Mouse (Mus musculus) MN1 (cell line): ENCODE results near the gene Crybb3.
A peak's percentile ranks its signal among the peaks of the same experiment; 100 is the strongest.

Experiments used
- DNase-seq: peaks from one replicate; pipeline ENCODE4 v3.0.0-alpha.2; 2016; ENCODE audit warnings: low spot score

The Crybb3 gene

DNA sequence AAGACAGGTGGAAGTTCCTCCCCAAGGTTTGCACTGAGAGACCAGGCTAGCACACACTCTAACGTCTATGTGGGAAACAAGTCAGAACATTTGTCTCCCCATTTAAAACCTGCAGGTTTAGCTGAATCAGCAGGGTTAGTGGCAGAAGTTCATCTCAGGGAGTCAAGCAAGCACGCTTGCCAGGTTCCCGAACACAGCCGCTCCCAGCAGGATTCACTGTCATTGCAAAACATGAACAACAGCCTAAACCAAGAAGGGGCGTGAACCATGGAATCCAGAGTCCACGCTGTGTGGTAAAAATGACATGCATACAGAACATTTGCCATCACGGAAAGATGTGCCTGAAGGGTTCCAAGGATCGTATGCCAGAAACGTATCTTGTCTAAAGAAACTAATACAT lies 23.7 kb upstream of the Crybb3 start:
- no peak for DNase-seq

- no peak for DNase-seq
These were observed 21.1 kb upstream of the Crybb3 start for GRCm38 (mm10) chr5:113102455-113102854.

DNA sequence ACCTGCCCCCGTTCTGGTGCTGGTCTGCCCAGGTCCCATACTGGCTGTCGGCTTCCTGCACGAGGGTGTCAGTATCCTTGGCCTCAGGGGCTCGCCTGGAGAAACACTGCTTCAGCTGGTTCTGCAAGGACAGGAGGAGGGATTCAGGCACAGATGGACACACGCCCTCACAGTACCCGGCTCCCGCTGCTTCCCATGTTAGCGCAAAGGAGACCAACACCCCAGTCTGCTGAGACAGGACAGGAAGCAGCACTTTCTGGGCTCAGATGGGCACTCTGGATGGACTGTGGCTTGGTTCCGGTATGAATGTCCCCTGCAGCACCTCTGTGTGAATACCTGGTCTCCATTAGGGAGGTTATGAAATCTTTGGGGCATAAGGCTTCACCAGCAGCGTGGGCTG lies 20.1 kb upstream of the Crybb3 start:
- DNase-seq: no peak

DNA sequence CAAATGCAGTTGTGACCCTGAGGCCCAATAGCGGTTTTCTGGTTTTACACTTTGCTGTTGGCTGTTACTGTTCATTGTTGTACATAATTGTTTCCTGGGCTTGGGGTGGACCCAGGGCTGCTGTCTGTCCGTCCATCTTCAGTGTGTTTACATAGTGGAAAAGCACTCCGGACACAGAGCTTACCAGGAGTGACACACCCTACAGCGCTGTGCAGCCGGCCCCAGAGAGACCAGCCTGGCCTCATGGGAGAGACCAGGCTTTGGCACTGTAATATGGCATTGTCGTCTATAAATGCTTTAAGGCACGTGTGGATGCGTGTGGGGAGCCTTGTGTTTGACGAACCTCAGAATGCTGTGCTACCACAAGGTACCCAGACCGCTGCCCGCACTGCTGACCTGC lies 19.0 kb upstream of the Crybb3 start:
- DNase-seq: no peak

DNA sequence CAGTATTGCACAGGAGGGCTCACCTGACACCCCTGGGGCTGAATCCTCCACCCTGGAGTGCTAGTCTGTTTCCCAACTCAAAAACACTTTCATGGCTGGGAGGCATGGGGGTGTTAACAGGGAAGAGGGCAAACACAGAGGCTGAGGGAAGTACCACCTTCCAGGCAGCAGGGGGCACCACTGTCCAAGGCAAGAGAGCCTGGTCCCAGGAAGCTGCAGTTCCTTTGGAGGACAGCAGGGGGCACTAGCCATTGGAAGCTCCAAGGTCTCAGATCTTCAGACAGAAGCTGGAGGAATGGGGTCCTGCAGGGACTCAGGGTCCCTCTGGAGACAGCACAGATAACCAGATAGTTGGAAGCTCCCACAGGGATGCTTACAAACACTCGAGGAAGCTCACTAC lies 18.2 kb upstream of the Crybb3 start:
- peak; percentile 91 for DNase-seq

DNA sequence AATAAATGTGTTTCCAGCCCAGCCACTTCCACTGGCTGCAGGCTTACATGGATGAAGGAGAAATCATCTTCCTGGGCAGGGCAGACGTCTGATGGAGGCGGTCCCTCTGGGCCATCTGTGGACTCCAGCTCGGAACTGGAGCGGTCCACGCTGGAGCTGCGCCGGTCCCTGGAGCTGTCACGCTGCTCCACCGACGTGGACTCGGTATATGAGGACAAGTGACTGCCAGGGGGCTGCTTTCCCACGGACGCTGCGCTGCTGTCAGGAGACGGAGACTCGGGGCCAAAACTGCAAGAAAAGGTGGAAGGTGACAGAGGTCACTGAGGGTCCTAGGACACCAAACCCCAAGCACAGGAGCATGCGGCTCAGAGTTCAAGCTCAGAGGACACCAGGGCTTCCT lies 16.2 kb upstream of the Crybb3 start:
- no peak for DNase-seq

GRCm38 (mm10) chr5:113095456-113095855 lies 14.1 kb upstream of the Crybb3 start:
- no peak for DNase-seq

DNA sequence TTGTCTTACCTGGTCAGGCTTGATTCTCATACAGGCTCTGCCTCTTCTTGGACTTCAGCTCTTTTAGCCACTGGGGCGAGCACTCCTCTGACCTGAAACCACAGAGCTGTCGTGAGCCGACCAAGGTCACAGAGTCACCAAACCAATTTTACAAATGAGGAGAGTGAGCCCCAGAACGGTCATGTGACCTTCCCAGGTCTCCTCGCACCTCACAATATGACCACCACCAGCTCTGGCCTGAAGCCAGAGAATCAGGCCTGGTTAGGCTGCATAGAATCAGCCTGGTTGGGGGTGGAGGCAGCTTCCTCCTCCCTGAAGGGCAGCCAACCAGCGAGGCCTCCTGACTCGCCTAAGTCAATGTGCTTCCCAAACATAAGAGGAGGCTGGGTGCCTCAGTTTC lies 11.0 kb upstream of the Crybb3 start:
- DNase-seq: no peak

GRCm38 (mm10) chr5:113091162-113091561 lies 9.8 kb upstream of the Crybb3 start:
- DNase-seq: peak; percentile 54

GRCm38 (mm10) chr5:113090750-113091149 lies 9.4 kb upstream of the Crybb3 start:
- no peak for DNase-seq

- no peak for DNase-seq
These were observed 8.8 kb upstream of the Crybb3 start for GRCm38 (mm10) chr5:113090077-113090690.

DNA sequence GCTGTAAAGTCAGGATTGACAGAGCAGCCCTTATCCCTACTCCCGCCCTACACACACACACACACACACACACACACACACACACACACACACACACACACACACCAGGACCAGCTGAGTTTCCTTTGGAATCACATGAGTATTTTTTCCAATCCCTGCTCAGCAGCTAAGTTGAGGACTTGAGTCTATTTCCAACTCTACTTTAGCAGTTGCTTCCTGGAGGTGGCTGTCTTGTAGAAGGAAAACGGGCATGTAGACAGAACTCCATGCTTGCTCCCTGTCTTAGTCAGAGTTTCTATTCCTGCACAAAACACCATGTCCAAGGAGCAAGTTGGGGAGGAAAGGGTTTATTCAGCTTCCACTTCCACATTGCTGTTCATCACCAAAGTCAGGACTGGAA lies 6.1 kb upstream of the Crybb3 start:
- no peak for DNase-seq

DNA sequence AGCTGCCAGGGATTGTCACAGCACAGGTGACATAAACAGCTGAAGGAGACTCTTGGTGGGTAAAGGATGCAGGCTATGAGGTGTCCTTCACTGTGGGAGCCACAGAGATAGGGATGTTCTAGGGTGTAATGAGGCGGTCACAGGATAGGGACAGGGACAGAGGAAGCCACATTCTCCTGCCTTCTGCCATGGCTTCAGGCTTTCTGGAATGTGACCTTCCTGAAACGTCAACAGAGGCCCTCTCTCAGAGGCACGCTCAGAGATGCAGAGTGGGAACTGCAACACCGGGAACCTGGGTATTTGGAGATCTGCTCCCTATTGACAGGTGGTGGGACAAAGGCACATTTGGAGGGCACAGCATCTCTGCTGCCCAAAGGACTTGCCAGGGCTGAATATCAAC lies 5.6 kb upstream of the Crybb3 start:
- no peak for DNase-seq

DNA sequence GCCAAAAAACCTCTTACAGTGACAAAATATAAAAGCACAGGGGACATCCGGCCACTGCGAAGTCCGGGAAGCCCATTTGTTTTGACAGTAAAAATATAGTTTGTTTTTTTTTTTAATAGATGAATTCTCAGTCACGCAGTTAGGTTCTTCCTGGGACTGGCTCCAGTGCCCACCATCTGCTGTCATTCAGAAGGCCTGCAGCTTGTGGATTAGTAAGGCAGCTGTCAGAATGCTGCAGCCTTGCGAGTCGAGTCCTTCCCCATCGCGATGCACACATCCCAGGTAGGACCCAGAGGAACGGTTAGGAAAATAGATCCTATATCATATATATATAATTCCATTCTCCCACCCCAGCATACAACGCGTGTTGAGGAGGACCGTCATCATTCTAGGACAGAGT lies 5.1 kb upstream of the Crybb3 start:
- no peak for DNase-seq

GRCm38 (mm10) chr5:113085931-113086330 lies 4.5 kb upstream of the Crybb3 start:
- no peak for DNase-seq

- no peak for DNase-seq
These were observed 2.9 kb upstream of the Crybb3 start for GRCm38 (mm10) chr5:113084309-113084708.

GRCm38 (mm10) chr5:113082356-113083168 lies 1.2 kb upstream of the Crybb3 start:
- DNase-seq: no peak

GRCm38 (mm10) chr5:113081020-113081419 lies 364 bp downstream of the Crybb3 start:
- DNase-seq: no peak

DNA sequence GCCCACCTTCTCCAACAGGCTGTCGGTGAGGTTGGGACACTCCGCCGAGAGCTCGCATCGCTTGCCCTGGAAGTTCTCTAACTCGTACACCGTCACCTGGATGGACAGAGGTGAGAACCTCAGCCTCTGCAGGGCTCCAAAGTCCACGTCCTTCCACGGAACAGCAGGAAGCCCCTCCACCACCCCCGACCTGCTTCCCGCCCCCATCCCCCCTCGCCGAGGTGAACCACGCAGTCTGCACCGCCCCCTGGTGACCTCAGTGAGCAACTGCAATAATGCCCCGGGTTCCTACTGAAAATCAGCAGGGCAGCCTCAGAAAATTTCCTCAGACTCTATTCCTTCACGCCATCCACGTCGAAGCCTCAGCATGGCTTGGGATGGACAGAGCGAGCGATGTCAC lies 1.6 kb downstream of the Crybb3 start:
- DNase-seq: peak; percentile 35

DNA sequence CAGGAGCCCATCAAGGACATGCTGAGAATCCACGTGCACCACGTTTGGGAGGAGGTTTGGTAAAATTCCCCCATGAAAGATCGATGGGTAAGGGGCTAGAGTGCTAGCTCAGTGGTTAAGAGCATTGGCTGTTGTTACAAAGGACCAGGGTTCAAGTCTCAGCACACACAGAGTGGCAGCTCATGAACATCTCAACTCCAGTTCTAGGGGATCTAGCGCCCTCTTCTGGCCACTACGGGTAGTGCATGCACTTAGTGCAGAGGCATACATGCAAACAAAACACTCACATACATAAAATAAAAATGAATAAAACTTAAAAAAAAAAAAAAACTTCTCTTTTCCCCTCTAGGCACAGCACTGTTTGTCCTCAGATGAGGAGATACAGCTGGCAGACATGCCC lies 2.7 kb downstream of the Crybb3 start:
- no peak for DNase-seq

GRCm38 (mm10) chr5:113070017-113070416 lies 11.4 kb downstream of the Crybb3 start, which contains the start of gene Crybb2:
Gene Crybb2 (minus strand): TSS chr5:113070117.
- DNase-seq: no peak

DNA sequence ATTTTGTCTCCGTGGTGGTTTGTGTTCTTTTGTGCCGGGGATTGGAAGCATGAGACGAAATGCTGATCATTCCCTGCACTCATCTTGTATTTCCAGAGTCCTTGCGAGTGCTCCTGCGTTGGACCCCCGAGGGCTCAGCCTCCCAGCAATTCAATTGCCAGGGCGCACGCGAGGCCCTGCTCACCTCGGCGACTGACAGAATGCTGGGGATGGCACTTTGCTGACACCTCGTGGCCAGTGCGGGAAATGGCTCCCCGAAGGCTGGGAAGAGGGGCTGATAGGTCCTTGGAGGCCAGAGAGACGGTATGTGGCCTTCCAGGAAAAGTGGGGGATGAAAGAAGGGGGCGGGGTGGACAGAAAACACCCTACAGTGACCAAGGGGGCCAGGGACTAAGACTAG lies 27.1 kb downstream of the Crybb3 start:
- DNase-seq: peak; percentile 85

DNA sequence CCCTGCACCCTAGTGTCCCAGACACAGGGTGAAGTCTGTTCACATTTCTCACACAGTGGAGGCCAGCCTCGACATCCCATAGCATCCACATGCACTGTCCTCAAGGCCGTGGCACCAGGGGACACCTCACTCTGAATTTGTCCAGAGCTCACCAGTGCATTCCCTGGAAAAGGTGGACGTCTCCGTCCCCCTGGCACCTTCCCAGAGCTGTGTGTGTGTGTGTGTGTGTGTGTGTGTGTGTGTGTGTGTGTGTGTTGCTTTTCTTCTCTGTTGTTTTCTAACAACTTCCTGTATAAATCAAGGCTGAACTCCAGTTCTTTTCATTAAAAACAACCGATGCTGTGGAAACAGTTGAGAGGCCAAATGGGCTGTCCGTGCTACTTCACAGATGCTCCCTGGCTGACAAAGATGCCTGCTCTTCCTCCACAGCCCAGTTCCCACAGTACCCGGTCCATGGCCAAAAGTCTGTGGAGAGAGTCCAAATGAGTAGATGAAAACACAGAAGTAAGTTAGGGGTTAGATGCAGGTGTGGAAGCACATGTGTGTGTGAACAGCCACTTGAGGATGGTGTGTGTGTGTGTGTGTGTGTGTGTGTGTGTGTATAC lies 30.7 kb downstream of the Crybb3 start:
- no peak for DNase-seq
